Mouse (Mus musculus): ENCODE results near the gene Rbpj.

DNA sequence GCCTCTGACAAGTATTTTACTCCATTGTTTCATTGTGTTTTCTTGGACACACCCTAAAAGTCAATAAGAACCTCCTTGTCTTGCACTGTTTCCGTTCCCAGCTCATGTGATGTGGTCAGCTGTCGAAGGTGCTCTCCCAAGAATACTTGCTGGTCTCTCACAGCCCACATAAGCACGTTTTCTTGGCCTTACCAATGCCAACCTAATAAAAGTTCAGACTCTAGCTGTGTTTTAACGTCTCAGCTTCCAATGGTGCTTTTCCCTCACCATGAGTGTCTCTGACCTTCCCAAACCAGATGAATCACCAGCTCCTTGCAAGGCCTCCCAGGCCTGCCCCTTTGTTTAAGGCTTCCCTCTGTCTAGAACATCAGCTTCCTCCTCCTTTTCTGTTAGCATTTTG, 28.2 kb upstream of the Rbpj start:
- no peak for TF ChIP-seq POLR2A (IDR thresholded peaks at IDR 0.05; ENCODE audit: insufficient read length, low read depth)
- no peak for TF ChIP-seq MYOG (IDR thresholded peaks at IDR 0.05; ENCODE audit: control insufficient read depth in 1 of 3, insufficient read depth in 1 of 3, insufficient read length in 2 of 3, low read depth in 2 of 3)
- TF ChIP-seq POLR2AphosphoS2 (IDR thresholded peaks at IDR 0.05; ENCODE audit: insufficient read length, low read depth), result no peak
- TF ChIP-seq CEBPB (IDR thresholded peaks at IDR 0.05; ENCODE audit: insufficient read depth, poor library complexity, severe bottlenecking), result no peak
- no peak for TF ChIP-seq REST (IDR thresholded peaks at IDR 0.05; ENCODE audit: insufficient read depth, insufficient read length)

Data from myocyte (in vitro differentiated cells).